Mouse (Mus musculus): ENCODE data around the gene Ces3a. TPM values are rescaled to one million over a fixed set of nuclear protein-coding genes. Genes with fewer than 3 reads are reported as not detected.
"Not testable (repeated sequence)": the region's sequence is repeated elsewhere in the genome, so short reads cannot be mapped to it uniquely, and the experiment has no call there.

Gene Ces3a
- polyA plus RNA-seq, 1 experiment: 0.91 TPM

- Histone ChIP-seq H3K4me3 (ENCODE audit: insufficient read depth, low read depth, low read length) (no peak overlapping the region), H3K4me1 (ENCODE audit: control insufficient read depth, insufficient read depth, insufficient read length, low read length) (no peaks in the 10 kb centered on the region), H3K27ac (replicated peaks; ENCODE audit: low read depth, low read length) (no peak overlapping the region)
Observed at GRCm38 (mm10) chr8:105076601-105077000, 28.2 kb downstream of the Ces3a start.

GRCm38 (mm10) chr8:105077071-105077470 lies 28.7 kb downstream of the Ces3a start:
- no peak overlapping the region for H3K27ac ChIP-seq (replicated peaks; ENCODE audit: low read depth, low read length)
- H3K4me3 ChIP-seq (ENCODE audit: insufficient read depth, low read depth, low read length): no peak overlapping the region

GRCm38 (mm10) chr8:105078591-105078990 lies 30.2 kb downstream of the Ces3a start:
- H3K4me3 ChIP-seq (ENCODE audit: insufficient read depth, low read depth, low read length): no peak overlapping the region
- no peaks in the 10 kb centered on the region for H3K4me1 ChIP-seq (ENCODE audit: control insufficient read depth, insufficient read depth, insufficient read length, low read length)
- H3K27ac ChIP-seq (replicated peaks; ENCODE audit: low read depth, low read length): no peak overlapping the region

More at GRCm38 (mm10) chr8:105077071-105077470, 28.7 kb downstream of the Ces3a start:
- no peaks in the 10 kb centered on the region for H3K4me1 ChIP-seq (ENCODE audit: control insufficient read depth, insufficient read depth, insufficient read length, low read length)

- Histone ChIP-seq H3K4me3 (ENCODE audit: insufficient read depth, low read depth, low read length) (no peak overlapping the region), H3K4me1 (ENCODE audit: control insufficient read depth, insufficient read depth, insufficient read length, low read length) (no peaks in the 10 kb centered on the region)
Observed at GRCm38 (mm10) chr8:105080814-105081336, 32.5 kb downstream of the Ces3a start.

GRCm38 (mm10) chr8:105083449-105084050 lies 35.1 kb downstream of the Ces3a start, which contains the start of gene Ces3b:
Gene Ces3b (plus strand): TSS chr8:105083753.
- Histone ChIP-seq H3K27ac (replicated peaks; ENCODE audit: low read depth, low read length) (no peak within 1 kb of the TSS), H3K4me3 (ENCODE audit: insufficient read depth, low read depth, low read length) (no peak within 1 kb of the TSS), H3K4me1 (ENCODE audit: control insufficient read depth, insufficient read depth, insufficient read length, low read length) (no peaks in the 10 kb centered on the region)

More at GRCm38 (mm10) chr8:105080814-105081336, 32.5 kb downstream of the Ces3a start:
- no peak overlapping the region for H3K27ac ChIP-seq (replicated peaks; ENCODE audit: low read depth, low read length)

GRCm38 (mm10) chr8:105088166-105088565 lies 39.8 kb downstream of the Ces3a start:
- not testable (repeated sequence) for H3K4me3 ChIP-seq (ENCODE audit: insufficient read depth, low read depth, low read length); H3K4me1 ChIP-seq (ENCODE audit: control insufficient read depth, insufficient read depth, insufficient read length, low read length); H3K27ac ChIP-seq (replicated peaks; ENCODE audit: low read depth, low read length)

GRCm38 (mm10) chr8:105088581-105088980 lies 40.2 kb downstream of the Ces3a start:
- Histone ChIP-seq H3K4me1 (ENCODE audit: control insufficient read depth, insufficient read depth, insufficient read length, low read length) (no peaks in the 10 kb centered on the region), H3K4me3 (ENCODE audit: insufficient read depth, low read depth, low read length) (no peak overlapping the region), H3K27ac (replicated peaks; ENCODE audit: low read depth, low read length) (no peak overlapping the region)

GRCm38 (mm10) chr8:105093992-105094391 lies 45.6 kb downstream of the Ces3a start:
- H3K27ac ChIP-seq (replicated peaks; ENCODE audit: low read depth, low read length): no peak overlapping the region

GRCm38 (mm10) chr8:105102101-105102785 lies 53.8 kb downstream of the Ces3a start:
- H3K27ac ChIP-seq (replicated peaks; ENCODE audit: low read depth, low read length); H3K4me3 ChIP-seq (ENCODE audit: insufficient read depth, low read depth, low read length): not testable (repeated sequence)

More at GRCm38 (mm10) chr8:105093992-105094391, 45.6 kb downstream of the Ces3a start:
- H3K4me1 ChIP-seq (ENCODE audit: control insufficient read depth, insufficient read depth, insufficient read length, low read length): no peaks in the 10 kb centered on the region
- H3K4me3 ChIP-seq (ENCODE audit: insufficient read depth, low read depth, low read length): no peak overlapping the region

GRCm38 (mm10) chr8:105103701-105104100 lies 55.3 kb downstream of the Ces3a start:
- H3K4me3 ChIP-seq (ENCODE audit: insufficient read depth, low read depth, low read length); H3K4me1 ChIP-seq (ENCODE audit: control insufficient read depth, insufficient read depth, insufficient read length, low read length); H3K27ac ChIP-seq (replicated peaks; ENCODE audit: low read depth, low read length): not testable (repeated sequence)

More at GRCm38 (mm10) chr8:105102101-105102785, 53.8 kb downstream of the Ces3a start:
- H3K4me1 ChIP-seq (ENCODE audit: control insufficient read depth, insufficient read depth, insufficient read length, low read length): not testable (repeated sequence)

- Histone ChIP-seq H3K27ac (replicated peaks; ENCODE audit: low read depth, low read length) (no peak overlapping the region), H3K4me3 (ENCODE audit: insufficient read depth, low read depth, low read length) (no peak overlapping the region), H3K4me1 (ENCODE audit: control insufficient read depth, insufficient read depth, insufficient read length, low read length) (no peaks in the 10 kb centered on the region)
Observed at GRCm38 (mm10) chr8:105104220-105104619, 55.8 kb downstream of the Ces3a start.

Other genes starting within 250 kb of the Ces3a start
- gene Ces2b, start 217.0 kb upstream of the Ces3a start, polyA plus RNA-seq (2012; ENCODE audit: insufficient read depth, insufficient read length, missing spikeins): not detected in 2 replicates
- gene Ces2c, start 201.5 kb upstream of the Ces3a start, polyA plus RNA-seq (2012; ENCODE audit: insufficient read depth, insufficient read length, missing spikeins): not detected in 2 replicates
- not detected in 2 replicates for gene Ces2e, start 122.3 kb upstream of the Ces3a start, polyA plus RNA-seq (2012; ENCODE audit: insufficient read depth, insufficient read length, missing spikeins)
- not detected in 2 replicates for gene Ces2f, start 101.2 kb upstream of the Ces3a start, polyA plus RNA-seq (2012; ENCODE audit: insufficient read depth, insufficient read length, missing spikeins)
- gene Ces2g, start 86.9 kb upstream of the Ces3a start, polyA plus RNA-seq (2012; ENCODE audit: insufficient read depth, insufficient read length, missing spikeins): 1.5 and 2.6 TPM in 2 replicates
- gene Ces2h, start 47.7 kb upstream of the Ces3a start, polyA plus RNA-seq (2012; ENCODE audit: insufficient read depth, insufficient read length, missing spikeins): not detected in 2 replicates
- gene Ces3b, start 35.2 kb downstream of the Ces3a start, polyA plus RNA-seq (2012; ENCODE audit: insufficient read depth, insufficient read length, missing spikeins): not detected in 2 replicates
- not detected in 2 replicates for gene Ces4a, start 83.2 kb downstream of the Ces3a start, polyA plus RNA-seq (2012; ENCODE audit: insufficient read depth, insufficient read length, missing spikeins)
- gene Cbfb, start 122.1 kb downstream of the Ces3a start, polyA plus RNA-seq (2012; ENCODE audit: insufficient read depth, insufficient read length, missing spikeins): 14.0 and 14.7 TPM in 2 replicates
- 15.1 and 17.8 TPM in 2 replicates for gene D230025D16Rik, start 176.5 kb downstream of the Ces3a start, polyA plus RNA-seq (2012; ENCODE audit: insufficient read depth, insufficient read length, missing spikeins)
- 1.9 and 2.8 TPM in 2 replicates for gene B3gnt9, start 206.6 kb downstream of the Ces3a start, polyA plus RNA-seq (2012; ENCODE audit: insufficient read depth, insufficient read length, missing spikeins)
- 5.1 TPM in 2 replicates for gene Tradd, start 216.0 kb downstream of the Ces3a start, polyA plus RNA-seq (2012; ENCODE audit: insufficient read depth, insufficient read length, missing spikeins)
- gene Fbxl8, start 216.0 kb downstream of the Ces3a start, polyA plus RNA-seq (2012; ENCODE audit: insufficient read depth, insufficient read length, missing spikeins): 2.0 TPM in 2 replicates
- 5.0 and 6.9 TPM in 2 replicates for gene Hsf4, start 221.2 kb downstream of the Ces3a start, polyA plus RNA-seq (2012; ENCODE audit: insufficient read depth, insufficient read length, missing spikeins)
- gene Nol3, start 227.5 kb downstream of the Ces3a start, polyA plus RNA-seq (2012; ENCODE audit: insufficient read depth, insufficient read length, missing spikeins): 57.4 and 71.2 TPM in 2 replicates
- 0.63 and 1.4 TPM in 2 replicates for gene 4931428F04Rik, start 241.3 kb downstream of the Ces3a start, polyA plus RNA-seq (2012; ENCODE audit: insufficient read depth, insufficient read length, missing spikeins)
- 0.83 and 3.3 TPM in 2 replicates for gene Exoc3l, start 247.5 kb downstream of the Ces3a start, polyA plus RNA-seq (2012; ENCODE audit: insufficient read depth, insufficient read length, missing spikeins)
- 22.5 and 27.0 TPM in 2 replicates for gene E2f4, start 249.1 kb downstream of the Ces3a start, polyA plus RNA-seq (2012; ENCODE audit: insufficient read depth, insufficient read length, missing spikeins)

Data from brown adipose tissue, adult 24 weeks (tissue).